Mouse (Mus musculus) kidney, adult 2 months (tissue): Measurements from ENCODE around the gene Cldn20. TPM values are rescaled to one million over a fixed set of nuclear protein-coding genes. Genes with fewer than 3 reads are reported as not detected.

Experiments
- DNase-seq: peaks from one replicate; pipeline ENCODE4 v3.0.0; 2021
- H3K27ac ChIP-seq: fragments of 200-500 bp; 2 replicates; pipeline ENCODE4 v1.5.1; 2012; ENCODE audit warnings: low read depth, low read length, control low read depth, inconsistent platforms; ENCODE audit not compliant: insufficient read depth
- H3K27me3 ChIP-seq: fragments of 200-500 bp; replicated peaks from 2 replicates; pipeline ENCODE4 v1.6.1; 2012; ENCODE audit warnings: mild to moderate bottlenecking, moderate library complexity, low read length, inconsistent platforms; ENCODE audit not compliant: control insufficient read depth, insufficient read depth
- H3K36me3 ChIP-seq: fragments of 200-500 bp; 2 replicates; pipeline ENCODE4 v1.6.1; 2012; ENCODE audit warnings: mild to moderate bottlenecking, moderate library complexity, low read length, inconsistent platforms; ENCODE audit not compliant: control insufficient read depth, insufficient read depth
- H3K4me1 ChIP-seq: fragments of 200-500 bp; 2 replicates; pipeline ENCODE4 v1.6.1; 2011; ENCODE audit warnings: low read length; ENCODE audit not compliant: control insufficient read depth, insufficient read depth
- H3K4me3 ChIP-seq: fragments of 200-500 bp; 2 replicates; pipeline ENCODE4 v1.5.1; 2011; ENCODE audit warnings: mild to moderate bottlenecking, low read depth, low read length, control low read depth; ENCODE audit not compliant: insufficient read depth
- CTCF ChIP-seq: fragments of 200-500 bp; conservative IDR thresholded peaks from 2 replicates; pipeline ENCODE4 v1.5.1; 2011; ENCODE audit warnings: low read depth, mild to moderate bottlenecking, control low read depth, low read length, moderate library complexity, mixed read lengths; ENCODE audit not compliant: insufficient read depth, insufficient read length
- POLR2A ChIP-seq: fragments of 200-500 bp; IDR thresholded peaks from one replicate; pipeline ENCODE4 v1.6.1; 2011; ENCODE audit warnings: low read depth, low read length, control low read depth
- WGBS: fragments of 180-500 bp; shearing (Covaris S2); methylation state at CpG from one replicate; pipeline ENCODE4 v1.1.7; 2018; 5-methylcytosine and 5-hydroxymethylcytosine counted together
- polyA plus RNA-seq: library from polyadenylated mRNA; depleted of rRNA; stranded (reverse); fragments of >200 nt; gene quantifications from 2 replicates; pipeline ENCODE4 v1.2.3, GENCODE M21; 2012

The Cldn20 gene
- polyA plus RNA-seq, 1 experiment, result 0.48 TPM

GRCm38 (mm10) chr17:3527841-3528471 lies 4.4 kb upstream of the Cldn20 start:
- no peaks in the 10 kb centered on the region; the same call in 1 of the 2 replicates for H3K36me3 ChIP-seq
- H3K27ac ChIP-seq, result no peak overlapping the region
- H3K27me3 ChIP-seq, result no peaks in the 10 kb centered on the region
- 95% methylated on average over 6 of the region's 6 CpGs for WGBS
- DNase-seq, result no peak
- no peaks in the 10 kb centered on the region for H3K4me1 ChIP-seq
- no peak for TF ChIP-seq POLR2A
- no peak for TF ChIP-seq CTCF
- no peak overlapping the region for H3K4me3 ChIP-seq

GRCm38 (mm10) chr17:3529523-3529922 lies 2.8 kb upstream of the Cldn20 start:
- no peak for TF ChIP-seq CTCF
- no peak for TF ChIP-seq POLR2A
- Histone ChIP-seq H3K27me3 (no peaks in the 10 kb centered on the region), H3K36me3 (no peaks in the 10 kb centered on the region; the same call in 1 of the 2 replicates), H3K4me1 (no peaks in the 10 kb centered on the region), H3K27ac (no peak overlapping the region), H3K4me3 (no peak overlapping the region)
- 72% methylated on average over 3 of the region's 3 CpGs for WGBS
- no peak for DNase-seq

GRCm38 (mm10) chr17:3530549-3530948 lies 1.8 kb upstream of the Cldn20 start:
- TF ChIP-seq POLR2A (no peak), CTCF (no peak)
- Histone ChIP-seq H3K4me3 (no peak overlapping the region), H3K36me3 (no peaks in the 10 kb centered on the region), H3K27me3 (no peaks in the 10 kb centered on the region), H3K27ac (no peak overlapping the region), H3K4me1 (no peaks in the 10 kb centered on the region)
- 83% methylated on average over 7 of the region's 7 CpGs for WGBS
- no peak for DNase-seq

GRCm38 (mm10) chr17:3531641-3532040 lies 713 bp upstream of the Cldn20 start:
- Histone ChIP-seq H3K27me3 (no peaks in the 10 kb centered on the region), H3K4me1 (no peaks in the 10 kb centered on the region), H3K4me3 (no peak overlapping the region), H3K27ac (no peak overlapping the region), H3K36me3 (no peaks in the 10 kb centered on the region)
- no peak for TF ChIP-seq POLR2A
- TF ChIP-seq CTCF, result no peak
- WGBS, result 80% methylated on average over 1 of the region's 1 CpGs
- DNase-seq, result no peak

- H3K4me3 ChIP-seq, result no peak overlapping the region
- H3K27ac ChIP-seq, result no peak overlapping the region
- DNase-seq, result no peak
- no peaks in the 10 kb centered on the region for H3K27me3 ChIP-seq
- 24% methylated on average over 1 of the region's 1 CpGs for WGBS
- H3K36me3 ChIP-seq, result no peaks in the 10 kb centered on the region
- TF ChIP-seq CTCF (0 out of 2 replicates have a peak, but pooled peaks have one; percentile 6), POLR2A (no peak)
- no peaks in the 10 kb centered on the region for H3K4me1 ChIP-seq
Measured at GRCm38 (mm10) chr17:3533425-3533824, 1.1 kb downstream of the Cldn20 start.

- Histone ChIP-seq H3K27me3 (no peaks in the 10 kb centered on the region), H3K4me1 (no peaks in the 10 kb centered on the region), H3K27ac (no peak overlapping the region), H3K36me3 (peaks cover 3% of the 10 kb centered on the region; the same call in 1 of the 2 replicates), H3K4me3 (no peak overlapping the region)
- DNase-seq, result no peak
- TF ChIP-seq POLR2A (no peak), CTCF (no peak)
- WGBS, result 96% methylated on average over 2 of the region's 2 CpGs
Measured at GRCm38 (mm10) chr17:3540304-3540703, 8.0 kb downstream of the Cldn20 start.

GRCm38 (mm10) chr17:3541033-3541432 lies 8.7 kb downstream of the Cldn20 start:
- Histone ChIP-seq H3K27me3 (no peaks in the 10 kb centered on the region), H3K27ac (no peak overlapping the region), H3K4me3 (no peak overlapping the region), H3K36me3 (peaks cover 3% of the 10 kb centered on the region; the same call in 1 of the 2 replicates), H3K4me1 (no peaks in the 10 kb centered on the region)
- no peak for DNase-seq
- TF ChIP-seq CTCF (no peak), POLR2A (no peak)
- WGBS, result 89% methylated on average over 5 of the region's 5 CpGs
